Mouse (Mus musculus): ENCODE measurements at regions not wholly inside any gene's neighbourhood (a gene's known extent, or its start where the extent isn't known, plus 50 kb on each side); places are given as distances from the start of the nearest gene placed in this dataset.

- no peak for TF ChIP-seq CTCF (IDR thresholded peaks at IDR 0.05; ENCODE audit: low read depth)
- TF ChIP-seq EP300 (IDR thresholded peaks at IDR 0.05; ENCODE audit: low read depth): no peak
These were observed 118.9 kb upstream of the Slc38a2 start for GRCm38 (mm10) chr15:96818435-96818834.

Measured in liver, embryonic 14.5 days (tissue).